Mouse (Mus musculus) heart, postnatal 14 days (tissue): ENCODE results near the gene Kif22. TPM values are rescaled to one million over a fixed set of nuclear protein-coding genes. Genes with fewer than 3 reads are reported as not detected.
A peak's percentile ranks its signal among the peaks of the same experiment; 100 is the strongest.

Experiments
- DNase-seq, 2 experiments: peaks; one replicate each; pipeline ENCODE4 v3.0.0; 2021 to 2022
- intact Hi-C: fragments of 180-260 bp; cut with DNase I; formaldehyde crosslinking; loops from one replicate; pipeline ENCODE4 v1.15.1; 2025
- microRNA-seq, 2 experiments: library from miRNA; unstranded; fragments of <30 nt; microRNA quantifications; one replicate each; pipeline ENCODE4 v1.2.0; 2021 to 2022
- total RNA-seq, 2 experiments: library from RNA; stranded (reverse); gene quantifications; 2 replicates each; pipeline ENCODE4 v1.2.3; 2021

The Kif22 gene
- total RNA-seq, 2 experiments from 2014 or later: 4.6 to 8.2 TPM

GRCm38 (mm10) chr7:127004122-127004875 lies 38.0 kb downstream of the Kif22 start:
- intact Hi-C loops: no loop called here
- DNase-seq: no peak

- intact Hi-C loops: no loop called here
- DNase-seq: no peak
These were observed 38.7 kb downstream of the Kif22 start for GRCm38 (mm10) chr7:127003620-127004019.

- DNase-seq: no peak
- intact Hi-C loops: no loop called here
These were observed 42.7 kb downstream of the Kif22 start for GRCm38 (mm10) chr7:126999568-126999967.

- intact Hi-C loops: no loop called here
- no peak for DNase-seq
These were observed 45.8 kb downstream of the Kif22 start for GRCm38 (mm10) chr7:126996449-126996848.

GRCm38 (mm10) chr7:126988816-126989215 lies 53.5 kb downstream of the Kif22 start:
- intact Hi-C loops: no loop called here

GRCm38 (mm10) chr7:126986319-126986718 lies 56.0 kb downstream of the Kif22 start:
- intact Hi-C loops: loop anchor here (2.0 kb wide), 1 partner anchor 118 kb away; no protein-coding TSS in a partner anchor

More at GRCm38 (mm10) chr7:126988816-126989215, 53.5 kb downstream of the Kif22 start:
- no peak for DNase-seq

GRCm38 (mm10) chr7:126984667-126985444 lies 57.4 kb downstream of the Kif22 start:
- intact Hi-C loops: no loop called here

More at GRCm38 (mm10) chr7:126986319-126986718, 56.0 kb downstream of the Kif22 start:
- peak; percentile 36 to 62 for DNase-seq

GRCm38 (mm10) chr7:126983113-126983512 lies 59.2 kb downstream of the Kif22 start:
- intact Hi-C loops: no loop called here
- DNase-seq: no peak

More at GRCm38 (mm10) chr7:126984667-126985444, 57.4 kb downstream of the Kif22 start:
- DNase-seq: peak in 1 of 2 experiments; percentile 44

GRCm38 (mm10) chr7:126982054-126982453 lies 60.2 kb downstream of the Kif22 start:
- no peak for DNase-seq
- intact Hi-C loops: no loop called here

- DNase-seq: no peak
- intact Hi-C loops: no loop called here
These were observed 60.7 kb downstream of the Kif22 start for GRCm38 (mm10) chr7:126981601-126982000.

GRCm38 (mm10) chr7:126978841-126979240 lies 63.4 kb downstream of the Kif22 start:
- intact Hi-C loops: no loop called here
- DNase-seq: no peak

Small RNA genes within 50 kb of the gene (microRNA-seq; reads per million reads assigned to microRNA genes)
- 0 reads per million in 2 experiments for gene Gm44343

Other genes starting within 250 kb of the Kif22 start
- gene Ppp4c, start 250.0 kb downstream of the Kif22 start, total RNA-seq: 10 to 100 TPM; 38.8 to 49.6 TPM
- gene Fam57b, start 244.8 kb downstream of the Kif22 start, total RNA-seq: 10 to 100 TPM; 12.9 to 13.7 TPM
- not detected for gene 4930451I11Rik, start 210.8 kb downstream of the Kif22 start, total RNA-seq
- not detected for gene Doc2a, start 195.1 kb downstream of the Kif22 start, total RNA-seq
- 1 to 10 TPM; 5.4 to 7.4 TPM for gene Hirip3, start 180.5 kb downstream of the Kif22 start, total RNA-seq
- gene Ino80e, start 180.1 kb downstream of the Kif22 start, total RNA-seq: 10 to 100 TPM; 21.2 to 21.4 TPM
- gene Taok2, start 157.8 kb downstream of the Kif22 start, total RNA-seq: 10 to 100 TPM; 61.4 to 61.7 TPM
- gene Tmem219, start 119.6 kb downstream of the Kif22 start, total RNA-seq: 10 to 100 TPM; 10.9 to 13.0 TPM
- gene Kctd13, start 113.6 kb downstream of the Kif22 start, total RNA-seq: 1 to 10 TPM; 6.9 to 7.6 TPM
- gene Asphd1, start 92.9 kb downstream of the Kif22 start, total RNA-seq: under 1 TPM in 1 of 2 experiments, not detected in 1; 0.60 TPM
- 10 to 100 TPM; 14.2 to 17.2 TPM for gene Sez6l2, start 91.9 kb downstream of the Kif22 start, total RNA-seq
- 10 to 100 TPM; 63.3 to 66.1 TPM for gene Cdipt, start 66.6 kb downstream of the Kif22 start, total RNA-seq
- under 1 TPM; 0.45 to 0.59 TPM for gene Cdiptos, start 66.4 kb downstream of the Kif22 start, total RNA-seq
- 10 to 100 TPM; 44.6 to 45.9 TPM for gene Mvp, start 27.9 kb downstream of the Kif22 start, total RNA-seq
- gene Pagr1b, start 26.0 kb downstream of the Kif22 start, total RNA-seq: not detected
- 10 to 100 TPM; 15.2 to 20.6 TPM for gene Pagr1a, start 25.1 kb downstream of the Kif22 start, total RNA-seq
- gene Gm42742, start 21.4 kb downstream of the Kif22 start, total RNA-seq: 10 to 100 TPM; 18.0 to 19.8 TPM
- gene Prrt2, start 21.3 kb downstream of the Kif22 start, total RNA-seq: 1 to 10 TPM; 1.1 to 1.2 TPM
- 10 to 100 TPM; 81.8 to 91.3 TPM for gene Maz, start 15.4 kb downstream of the Kif22 start, total RNA-seq
- gene Zg16, start 44.9 kb upstream of the Kif22 start, total RNA-seq: not detected
- 1 to 10 TPM; 1.4 to 3.0 TPM for gene AI467606, start 48.9 kb upstream of the Kif22 start, total RNA-seq
- gene Qprt, start 79.8 kb upstream of the Kif22 start, total RNA-seq: not detected
- 1 to 10 TPM in 1 of 2 experiments, under 1 TPM in 1; 0.38 to 2.0 TPM for gene Spn, start 95.4 kb upstream of the Kif22 start, total RNA-seq
- 10 to 100 TPM; 38.0 to 43.7 TPM for gene Cd2bp2, start 153.6 kb upstream of the Kif22 start, total RNA-seq
- gene Tbc1d10b, start 166.0 kb upstream of the Kif22 start, total RNA-seq: 10 to 100 TPM; 29.2 to 30.5 TPM
- 1 to 10 TPM; 1.1 to 4.2 TPM for gene Mylpf, start 166.4 kb upstream of the Kif22 start, total RNA-seq
- gene Zfp553, start 190.6 kb upstream of the Kif22 start, total RNA-seq: 1 to 10 TPM; 6.9 to 7.0 TPM
- gene Sept1, start 190.7 kb upstream of the Kif22 start, total RNA-seq: 10 to 100 TPM in 1 of 2 experiments, 1 to 10 TPM in 1; 7.5 to 18.8 TPM
- 10 to 100 TPM; 17.8 to 21.3 TPM for gene Zfp771, start 201.8 kb upstream of the Kif22 start, total RNA-seq
- gene Dctpp1, start 218.2 kb upstream of the Kif22 start, total RNA-seq: 10 to 100 TPM; 38.4 to 46.7 TPM
- gene Sephs2, start 231.6 kb upstream of the Kif22 start, total RNA-seq: 10 to 100 TPM; 29.3 to 30.2 TPM